Mouse (Mus musculus): Measurements from ENCODE around the gene Pcsk2.

Pcsk2 gene

DNA sequence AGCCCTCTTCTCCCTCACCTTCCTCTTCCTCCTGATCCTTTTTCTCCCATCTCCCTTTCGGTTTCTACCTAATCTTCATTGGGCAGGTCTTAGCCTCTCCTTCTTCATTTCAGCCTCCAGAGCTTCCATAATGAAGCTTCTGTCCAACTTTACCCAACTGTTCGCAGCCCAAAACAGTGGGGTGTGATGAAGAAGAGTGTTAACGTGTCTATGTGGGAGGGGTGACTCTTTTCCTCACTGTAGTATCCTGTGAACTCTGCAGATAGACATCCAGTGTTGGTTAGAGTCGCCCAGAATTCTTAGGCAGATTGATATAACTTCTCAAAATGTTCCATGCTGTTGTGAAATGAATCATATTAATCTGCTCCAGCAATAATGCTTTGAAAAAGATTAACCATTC, 98.4 kb downstream of the Pcsk2 start:
- in situ Hi-C loops (cut with MseI, MboI), result no loop called here

DNA sequence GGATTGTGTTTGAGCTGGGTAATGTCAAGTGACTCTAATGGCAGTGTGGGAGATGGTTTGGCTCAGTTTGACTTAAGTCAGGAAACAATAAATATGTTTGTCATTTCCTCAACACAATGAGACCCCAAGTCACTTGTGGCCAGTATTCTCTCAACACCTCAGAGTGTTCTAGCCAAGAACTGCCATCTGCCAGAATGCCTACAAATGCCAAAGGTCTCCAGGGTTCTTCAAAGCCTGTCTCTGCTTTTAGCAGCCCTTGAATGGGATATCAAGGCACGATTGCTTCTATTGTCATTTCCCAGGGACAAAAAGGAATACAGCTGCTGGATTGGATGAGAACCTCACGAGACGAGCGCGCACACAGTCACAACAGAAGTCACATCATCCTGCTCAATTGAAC, 100.0 kb downstream of the Pcsk2 start:
- in situ Hi-C loops (cut with MseI, MboI), result no loop called here

DNA sequence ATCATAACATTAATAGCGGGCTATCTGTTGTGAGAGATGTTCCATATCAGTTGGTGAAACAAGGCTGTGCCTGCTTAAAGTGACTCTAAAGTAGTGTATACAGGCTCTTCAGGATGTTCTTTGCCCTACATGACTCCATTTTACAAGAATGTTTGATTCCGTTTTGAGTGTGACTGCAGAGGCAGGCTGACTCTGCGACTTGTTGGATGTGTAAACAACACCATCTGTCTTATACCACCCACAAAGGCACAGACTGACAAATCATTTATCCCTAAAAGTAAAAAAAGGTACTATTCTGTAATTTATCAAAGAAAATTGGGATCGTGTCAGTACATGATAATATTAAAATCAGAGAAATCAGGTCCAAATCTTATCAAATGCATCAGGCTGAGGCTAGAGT, 108.7 kb downstream of the Pcsk2 start:
- in situ Hi-C loops (cut with MseI, MboI), result no loop called here

DNA sequence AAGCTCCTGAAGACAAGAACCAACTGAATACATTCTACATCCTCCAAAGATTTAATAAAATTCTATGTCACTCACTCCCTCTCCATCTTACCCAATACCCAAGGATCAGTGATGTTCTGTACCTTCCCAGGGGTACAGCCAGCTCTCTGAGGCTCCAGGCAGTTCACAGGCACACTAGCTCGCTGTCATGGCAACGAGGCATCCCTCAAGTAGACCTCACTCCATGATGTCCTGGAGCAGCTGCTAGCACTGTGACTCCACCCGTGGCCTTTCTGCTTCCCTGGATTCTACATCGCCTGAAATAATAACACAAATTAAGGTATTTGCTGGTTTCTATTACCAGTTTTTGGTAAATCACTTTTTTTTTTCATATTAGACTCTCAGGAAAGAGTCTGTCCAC, 111.0 kb downstream of the Pcsk2 start:
- in situ Hi-C loops (cut with MseI, MboI), result no loop called here

DNA sequence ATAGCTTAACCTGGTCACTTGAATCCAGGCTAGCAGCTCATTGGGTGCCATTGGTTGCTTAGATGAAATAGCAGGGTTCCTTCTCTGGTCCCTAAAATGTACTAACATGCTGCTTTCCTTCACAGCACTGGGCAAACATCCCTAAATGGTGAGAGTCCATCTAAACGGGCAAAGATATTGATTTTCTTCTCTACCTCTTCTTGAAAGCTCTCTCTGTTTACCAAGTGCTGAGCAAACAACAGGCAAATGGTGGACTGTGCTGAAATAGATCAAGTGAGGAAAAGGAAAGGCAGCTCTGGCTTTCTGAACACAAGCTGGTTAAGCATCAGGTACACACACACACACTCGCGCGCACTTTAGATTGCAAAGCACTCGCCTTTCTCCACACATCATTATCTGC, 120.8 kb downstream of the Pcsk2 start:
- in situ Hi-C loops (cut with MseI, MboI), result no loop called here

DNA sequence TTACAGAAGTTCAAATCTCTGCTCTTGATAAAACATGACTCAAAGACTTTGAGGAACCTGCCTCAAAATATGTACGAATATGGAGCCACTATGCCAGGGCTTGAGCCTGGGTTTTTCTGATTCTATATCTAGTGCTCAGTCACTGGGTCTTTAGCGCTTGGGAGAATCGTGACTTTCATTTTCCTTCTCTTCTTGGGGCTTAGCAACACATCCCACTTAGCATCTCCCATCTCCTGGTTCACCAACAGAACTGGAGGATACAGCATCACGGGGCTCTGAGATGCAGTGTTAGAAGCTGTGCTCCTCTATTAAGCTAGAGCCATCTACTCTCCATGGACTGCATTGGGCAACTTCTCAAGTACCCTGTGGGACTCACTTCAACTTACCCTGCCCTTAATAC, 131.9 kb downstream of the Pcsk2 start:
- in situ Hi-C loops (cut with MseI, MboI), result no loop called here

DNA sequence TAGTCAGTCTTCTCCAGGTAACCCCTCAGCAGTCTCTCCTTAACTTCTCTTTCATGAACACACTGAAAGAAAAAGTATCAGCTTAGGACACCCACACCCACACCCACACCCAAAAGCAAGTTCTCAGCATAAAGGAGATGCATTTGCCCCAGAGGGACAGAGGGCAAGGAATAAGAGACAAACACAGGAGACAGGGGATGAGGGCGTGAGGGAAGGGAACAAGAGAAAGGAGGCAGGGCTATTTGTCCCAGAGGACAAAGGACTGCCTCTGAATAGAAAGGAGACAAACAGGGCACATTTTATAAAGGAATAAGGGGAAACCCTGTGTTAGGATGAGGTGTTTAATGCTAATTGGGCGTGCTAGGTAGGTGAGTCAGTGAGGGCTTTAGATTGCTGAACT, 133.6 kb downstream of the Pcsk2 start:
- in situ Hi-C loops (cut with MseI, MboI), result no loop called here

DNA sequence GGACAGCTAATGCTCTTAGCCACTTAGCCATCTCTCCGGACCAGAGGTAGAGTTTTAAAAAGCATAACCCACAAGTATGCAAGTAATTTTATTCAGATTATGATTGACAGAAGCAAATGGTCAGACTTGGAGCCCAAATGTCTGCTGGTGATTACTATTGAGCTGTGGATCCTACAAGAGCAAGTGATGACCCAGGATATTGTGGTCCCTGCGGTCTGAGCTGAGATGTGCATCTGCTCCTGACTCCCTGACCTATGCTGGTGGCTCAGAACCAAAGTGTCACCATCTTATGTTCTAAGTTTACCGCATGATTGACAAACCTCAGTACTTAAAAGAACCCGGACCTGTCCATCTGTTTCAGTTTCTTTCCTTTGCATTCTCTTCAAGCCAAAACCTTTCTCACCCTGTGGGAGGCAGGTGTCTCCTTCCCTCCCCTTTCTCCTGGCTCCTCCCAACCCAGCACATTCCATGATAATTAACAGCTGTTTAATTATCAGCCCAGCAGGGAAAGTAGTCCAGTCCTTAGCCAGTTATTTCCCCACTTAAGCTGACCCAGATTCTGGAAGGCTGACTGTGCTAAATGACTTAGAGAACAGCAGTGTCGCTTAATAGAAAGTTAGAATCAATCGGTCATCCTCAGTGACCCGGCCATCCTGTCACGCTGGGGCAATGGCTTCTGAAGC, 136.1 kb downstream of the Pcsk2 start:
- in situ Hi-C loops (cut with MseI, MboI), result no loop called here

DNA sequence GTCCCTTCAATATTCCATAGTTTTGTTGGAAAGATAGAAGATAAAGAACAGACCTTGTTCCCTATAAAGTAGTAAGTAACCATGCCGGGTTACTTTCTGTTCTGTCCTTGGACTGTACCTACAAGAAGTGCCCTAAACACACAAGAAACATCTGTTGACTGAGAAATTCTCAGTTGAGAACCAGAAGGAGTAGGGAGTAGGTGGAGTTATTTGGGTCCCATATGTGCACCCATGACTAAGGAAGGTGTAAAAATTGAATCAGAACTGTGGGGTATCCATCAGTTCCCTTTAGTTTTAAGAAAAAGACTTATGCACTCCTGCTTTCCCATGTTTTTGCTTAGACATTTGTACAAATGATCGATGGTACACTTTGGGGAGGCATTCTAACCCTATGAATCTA, 137.6 kb downstream of the Pcsk2 start:
- in situ Hi-C loops (cut with MseI, MboI), result no loop called here

DNA sequence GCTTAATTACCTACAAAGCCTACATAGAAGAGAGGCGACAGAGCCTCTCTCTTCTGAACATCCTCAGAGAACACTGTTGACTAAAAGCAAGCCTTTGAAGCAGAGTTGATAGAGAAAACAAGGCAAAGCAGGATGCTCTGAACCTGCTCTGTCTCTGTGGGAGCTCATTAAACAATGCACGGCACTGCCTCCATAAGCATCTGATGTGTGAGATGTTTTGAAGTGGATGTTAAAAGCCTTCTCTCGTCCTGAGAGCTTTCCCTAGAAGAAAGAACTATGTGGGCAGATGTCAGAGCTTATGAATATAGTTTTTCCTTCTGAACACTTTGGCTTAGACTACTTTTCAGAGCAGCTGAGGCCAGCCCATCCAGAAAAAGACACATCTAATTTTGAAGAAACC, 145.3 kb downstream of the Pcsk2 start:
- in situ Hi-C loops (cut with MseI, MboI), result no loop called here

DNA sequence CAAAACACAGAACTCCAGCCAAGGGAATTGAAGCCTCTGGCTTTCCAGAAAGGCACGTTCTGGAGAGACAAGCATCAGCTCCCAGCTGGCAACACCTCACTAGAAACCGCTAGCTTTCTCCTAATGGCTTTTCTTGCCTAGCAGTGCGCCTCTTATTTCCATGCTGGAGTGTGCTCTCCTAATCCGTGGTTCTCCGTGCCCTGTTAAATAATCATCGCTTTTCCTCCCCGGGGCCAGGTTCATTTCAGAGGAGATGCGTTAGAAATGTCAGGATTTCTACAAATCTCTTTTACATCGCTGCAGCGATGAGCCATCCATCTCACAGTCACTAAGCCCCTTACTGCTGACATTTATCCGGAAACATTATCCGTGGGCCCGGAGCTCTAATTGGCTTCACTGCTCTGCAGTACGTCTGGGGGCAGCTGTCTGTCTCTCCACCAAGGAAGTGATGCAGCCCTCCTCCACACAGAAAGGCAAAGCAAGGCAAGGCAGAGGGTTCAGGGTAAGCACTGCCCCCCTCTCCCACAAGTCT, 150.1 kb downstream of the Pcsk2 start:
- in situ Hi-C loops (cut with MseI, MboI), result no loop called here

DNA sequence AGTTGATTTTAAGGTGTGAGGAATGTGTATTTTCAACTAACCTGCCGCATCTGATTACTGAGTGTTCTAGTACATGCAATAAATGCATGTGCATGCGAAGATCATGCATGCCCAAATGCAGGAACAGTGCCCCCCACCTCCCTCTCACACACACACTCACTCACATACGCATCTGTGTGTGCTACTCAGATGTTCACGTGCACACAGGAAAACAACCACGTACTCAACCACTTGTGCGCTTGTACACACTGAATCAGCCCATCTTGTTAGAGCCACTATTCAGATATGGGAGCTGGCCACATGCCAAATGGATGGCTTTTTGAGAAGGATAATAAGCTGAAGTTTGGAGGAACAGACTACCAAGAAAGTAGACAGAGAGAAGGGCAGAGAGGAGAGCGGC, 150.7 kb downstream of the Pcsk2 start:
- in situ Hi-C loops (cut with MseI, MboI), result no loop called here

DNA sequence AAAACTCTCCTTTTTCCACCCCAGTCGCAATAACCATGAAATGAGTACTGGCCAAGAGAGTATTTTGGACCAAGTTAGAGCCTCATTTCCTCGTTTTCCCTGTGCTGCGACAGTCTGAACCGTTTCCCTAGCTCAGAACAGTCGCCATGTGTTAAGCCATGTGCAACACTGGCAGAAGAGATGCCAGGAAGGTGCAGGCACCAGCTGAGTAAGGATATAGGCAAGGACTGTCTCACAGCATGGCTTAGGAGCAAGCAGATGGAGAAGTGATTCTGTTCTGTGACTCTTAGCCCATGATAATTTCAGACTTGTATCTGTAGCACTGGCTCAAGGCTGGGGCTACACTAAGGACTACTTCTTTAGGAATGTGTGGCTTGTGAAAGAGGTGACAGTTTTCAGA, 155.2 kb downstream of the Pcsk2 start:
- in situ Hi-C loops (cut with MseI, MboI), result no loop called here

DNA sequence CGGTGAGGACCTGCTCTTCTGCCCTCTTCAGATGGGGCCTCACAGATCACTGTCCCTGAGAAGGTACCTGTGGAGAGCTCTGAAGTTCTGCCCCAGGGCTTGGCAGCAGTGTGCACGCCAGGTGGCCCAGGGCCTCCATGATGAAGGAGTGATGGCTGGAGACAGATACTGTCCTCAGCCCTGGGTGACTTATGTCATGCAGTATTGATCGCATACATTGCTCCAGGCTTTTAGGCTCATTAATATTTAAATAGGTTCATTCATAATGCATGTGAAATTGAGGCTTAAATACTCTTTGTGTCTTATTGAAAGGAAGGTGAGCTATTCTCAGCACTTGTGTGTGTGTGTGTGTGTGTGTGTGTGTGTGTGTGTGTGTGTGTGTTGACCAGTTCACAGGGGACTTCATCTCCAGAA, 157.0 kb downstream of the Pcsk2 start:
- in situ Hi-C loops (cut with MseI, MboI), result no loop called here

DNA sequence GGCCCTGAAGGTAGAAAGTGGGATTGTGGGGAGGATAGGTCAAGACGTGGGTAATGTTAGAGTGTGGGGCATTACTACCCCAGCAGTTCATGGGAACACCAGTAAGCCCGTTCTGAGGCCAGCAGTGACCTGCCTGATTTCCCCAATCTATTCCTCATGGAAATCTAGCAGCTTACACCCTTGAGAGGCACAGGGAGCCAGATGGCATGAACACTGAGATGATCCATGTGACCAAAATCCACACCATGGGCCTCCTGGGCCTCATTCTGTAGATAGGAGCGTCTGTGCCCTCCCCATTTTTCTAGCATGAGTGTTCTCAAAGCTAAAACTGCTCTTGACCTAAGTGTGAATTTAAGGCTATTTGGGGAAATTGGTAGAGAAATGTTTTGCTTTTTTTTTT, 162.2 kb downstream of the Pcsk2 start:
- in situ Hi-C loops (cut with MseI, MboI), result no loop called here

DNA sequence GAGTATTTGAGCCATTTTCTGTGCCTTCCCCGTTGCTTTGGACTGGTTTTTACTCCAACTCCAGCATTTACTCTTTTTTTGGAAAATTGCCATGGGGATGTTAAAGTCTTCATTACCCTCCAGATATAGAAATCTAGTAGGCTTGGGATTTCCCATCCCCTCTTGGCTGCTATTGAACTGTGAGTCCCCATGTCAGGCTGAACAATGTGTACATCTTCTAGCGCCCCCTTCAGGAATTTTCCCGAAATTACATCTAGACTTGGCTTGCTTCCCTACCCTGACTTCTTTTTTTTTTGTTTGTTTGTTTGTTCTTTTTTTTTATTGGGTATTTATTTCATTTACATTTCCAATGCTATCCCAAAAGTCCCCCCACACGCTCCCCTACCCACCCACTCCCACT, 163.3 kb downstream of the Pcsk2 start:
- in situ Hi-C loops (cut with MseI, MboI), result no loop called here

DNA sequence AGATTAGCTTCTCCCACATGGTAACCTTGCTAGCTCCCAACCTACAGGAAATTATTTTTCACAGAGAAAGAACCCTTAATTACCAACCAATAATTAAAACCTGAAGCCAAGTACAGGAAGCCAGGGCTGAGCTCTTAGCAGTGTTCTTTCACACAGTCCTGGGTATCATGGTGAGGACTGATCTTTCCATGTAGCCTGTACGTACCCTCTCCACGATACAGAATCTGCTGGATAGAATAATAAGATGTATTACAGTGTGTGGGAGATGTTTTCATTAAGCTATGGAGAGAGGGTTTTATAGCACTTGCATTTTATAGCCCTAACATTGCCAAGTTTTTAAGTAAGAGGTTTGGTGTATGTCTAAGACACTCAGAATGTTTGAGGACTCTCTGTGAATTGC, 164.0 kb downstream of the Pcsk2 start:
- in situ Hi-C loops (cut with MseI, MboI), result no loop called here

DNA sequence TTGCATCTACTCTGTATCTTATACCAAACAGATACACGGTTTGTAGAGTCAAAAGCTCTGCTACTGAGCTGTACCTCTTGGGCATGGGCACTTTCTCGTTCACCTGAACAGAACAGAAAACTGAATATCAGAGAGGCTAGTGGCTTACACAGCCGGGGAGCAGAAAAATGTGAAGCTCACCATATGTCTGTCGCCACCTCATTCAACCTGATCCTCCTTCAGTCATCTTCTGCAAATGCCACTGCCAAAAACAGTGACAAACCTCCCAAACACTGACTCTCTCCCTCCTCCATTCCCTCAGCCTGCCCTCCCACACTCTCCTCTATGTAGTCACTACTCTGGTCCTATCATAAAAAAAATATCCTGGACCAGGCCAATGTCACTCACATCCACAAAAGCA, 165.9 kb downstream of the Pcsk2 start:
- in situ Hi-C loops (cut with MseI, MboI), result no loop called here

DNA sequence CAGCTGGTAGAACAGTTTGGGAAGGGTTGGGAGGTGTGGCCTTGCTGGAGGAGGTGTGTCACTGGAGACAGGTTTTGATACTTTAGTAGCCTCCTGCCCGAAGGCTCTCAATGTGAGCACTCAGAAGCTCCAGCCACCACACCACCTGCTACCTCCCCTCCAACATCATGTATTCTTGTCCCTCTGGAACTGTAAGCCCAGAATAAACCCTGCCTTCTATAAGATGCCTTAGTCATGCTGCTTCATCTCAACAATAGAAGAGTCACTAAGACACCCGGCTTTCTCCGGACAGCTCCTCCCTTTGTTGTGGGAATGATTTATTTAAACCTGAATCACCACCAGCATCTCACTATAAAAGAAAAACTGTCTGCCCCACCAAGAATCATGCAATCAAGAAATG, 166.9 kb downstream of the Pcsk2 start:
- in situ Hi-C loops (cut with MseI, MboI), result no loop called here

DNA sequence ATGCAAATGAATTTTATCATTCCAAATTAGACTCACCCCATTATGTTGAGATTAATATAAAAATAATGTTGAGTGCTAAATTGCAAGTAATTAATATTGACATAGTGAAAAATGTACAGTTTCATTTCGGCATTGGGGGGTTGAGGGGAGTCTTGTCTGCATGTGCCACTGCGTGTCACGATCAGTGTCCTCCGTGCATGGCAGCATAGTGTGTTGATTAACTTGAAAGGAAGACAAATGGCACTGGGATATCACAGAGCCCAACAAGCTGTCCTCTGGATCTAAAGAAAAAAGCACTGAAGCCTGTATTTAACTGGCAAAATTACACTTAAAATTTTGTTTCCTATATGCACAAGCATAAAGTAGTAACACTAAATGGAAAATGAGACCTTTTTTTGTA, 167.9 kb downstream of the Pcsk2 start:
- in situ Hi-C loops (cut with MseI, MboI), result no loop called here

DNA sequence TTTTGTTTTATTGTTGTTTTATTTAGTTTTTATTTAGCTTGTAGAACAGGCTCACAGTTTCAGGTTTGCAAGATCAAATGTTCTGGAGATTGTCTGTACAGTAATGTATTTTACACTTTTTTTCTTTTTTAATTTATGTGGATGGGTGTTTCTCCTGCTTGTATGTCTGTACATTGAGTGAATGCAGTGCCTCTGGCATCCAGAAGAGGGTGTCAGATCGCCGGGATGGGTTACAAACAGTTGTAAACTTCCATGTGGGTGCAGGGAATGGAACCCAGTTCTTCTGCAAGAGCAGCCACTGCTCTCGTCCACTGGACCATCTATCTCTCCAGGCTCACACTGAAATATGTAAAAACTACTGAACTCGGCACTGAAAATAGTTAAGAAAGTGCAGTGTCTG, 169.2 kb downstream of the Pcsk2 start:
- in situ Hi-C loops (cut with MseI, MboI), result no loop called here

DNA sequence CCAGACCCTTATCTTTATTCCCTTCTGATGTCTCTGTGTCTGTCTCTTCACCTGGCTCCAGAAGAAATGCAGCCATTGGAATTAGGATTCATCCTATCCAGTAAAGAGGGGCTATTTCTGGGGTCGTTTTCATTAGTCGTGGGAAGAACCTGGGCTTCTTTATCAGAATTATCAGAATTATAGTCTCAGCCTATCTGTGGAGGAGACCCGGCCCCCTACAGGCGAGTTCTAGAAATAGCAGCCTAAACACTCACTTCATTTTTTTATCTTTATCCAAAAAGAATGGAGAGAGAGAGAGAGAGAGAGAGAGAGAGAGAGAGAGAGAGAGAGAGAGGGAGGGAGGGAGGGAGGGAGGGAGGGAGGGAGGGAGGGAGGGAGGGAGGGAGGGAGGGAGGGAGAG, 177.3 kb downstream of the Pcsk2 start:
- in situ Hi-C loops (cut with MseI, MboI), result no loop called here

DNA sequence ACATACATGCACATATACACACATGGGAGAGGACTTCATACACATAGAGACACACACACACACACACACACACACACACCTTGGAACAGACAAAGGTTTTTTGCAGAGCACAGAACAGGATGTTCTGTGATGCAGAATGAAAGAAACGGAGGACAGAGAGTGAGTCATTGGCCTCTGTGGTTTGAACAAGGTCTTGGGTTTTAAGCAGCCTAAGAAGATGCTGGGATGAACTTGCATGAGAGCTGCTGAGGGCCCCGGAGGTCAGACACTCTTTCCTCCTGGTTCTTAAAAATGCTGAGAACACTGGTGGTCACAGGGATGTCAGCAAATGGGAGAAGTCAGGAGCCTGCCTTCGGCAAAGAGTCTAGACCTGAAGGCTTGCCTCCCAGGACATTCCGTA, 178.1 kb downstream of the Pcsk2 start:
- in situ Hi-C loops (cut with MseI, MboI), result no loop called here

DNA sequence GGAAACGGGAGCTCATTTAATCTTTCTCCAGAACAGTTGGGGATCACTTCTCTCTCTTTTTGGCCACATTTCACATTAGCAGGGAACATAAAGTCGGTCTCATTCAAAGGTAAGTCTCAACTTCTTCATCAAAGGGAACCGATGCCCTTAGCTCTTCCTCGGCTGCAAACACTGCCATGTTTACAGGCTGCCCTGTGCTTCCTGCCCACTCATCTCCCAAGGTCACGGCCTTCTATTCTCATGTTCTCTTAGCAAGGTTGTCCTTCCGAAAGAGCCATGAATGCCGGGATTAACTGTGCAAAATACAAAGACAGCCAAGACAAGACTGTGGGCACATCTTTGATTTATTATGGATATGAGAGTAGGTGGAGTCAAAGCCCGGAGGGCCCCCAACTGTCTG, 178.8 kb downstream of the Pcsk2 start:
- in situ Hi-C loops (cut with MseI, MboI), result no loop called here
